Mouse (Mus musculus): ENCODE data around the gene Twistnb. TPM values are rescaled to one million over a fixed set of nuclear protein-coding genes. Genes with fewer than 3 reads are reported as not detected.

Gene Twistnb
- total RNA-seq, 2 experiments from 2014 or later: 7.1 to 9.8 TPM

Other genes starting within 250 kb of the Twistnb start
- gene Efcab10, start 34.8 kb upstream of the Twistnb start, total RNA-seq (2021): not detected

Measured in gastrocnemius, postnatal 14 days (tissue).